Mouse (Mus musculus): ENCODE data around the gene Hpcal1.

GRCm38 (mm10) chr12:17722452-17723181 is 32.0 kb downstream of the Hpcal1 start:
- TF ChIP-seq POLR2A (IDR thresholded peaks at IDR 0.05; ENCODE audit: low read depth, low read length), result no peak
- no peak for TF ChIP-seq CTCF (IDR thresholded peaks at IDR 0.05; ENCODE audit: extremely low read depth, insufficient read length, insufficient replicate concordance, low read depth, low read length)
